Mouse (Mus musculus) thymus, postnatal 0 days (tissue): ENCODE measurements around the gene Plxnb1. TPM values are rescaled to one million over a fixed set of nuclear protein-coding genes. Genes with fewer than 3 reads are reported as not detected.

Experiments used
- DNase-seq: peaks from one replicate; pipeline ENCODE4 v3.0.0-alpha.2; 2015; ENCODE audit warnings: low spot score
- polyA plus RNA-seq: library from polyadenylated mRNA; unstranded; fragments of >200 nt; fragmentation: Nextera tagmentation; extraction: Ambion mirVana; gene quantifications from 2 replicates; pipeline ENCODE4 v1.2.1, GENCODE M21; 2015

Plxnb1 gene
- 3.3 and 3.8 TPM in 2 replicates for polyA plus RNA-seq

- peak; percentile 68 for DNase-seq
Measured at GRCm38 (mm10) chr9:109095137-109095982, at the start of gene Plxnb1. Gene Plxnb1, plus strand, starts transcription at chr9:109095389.

DNA sequence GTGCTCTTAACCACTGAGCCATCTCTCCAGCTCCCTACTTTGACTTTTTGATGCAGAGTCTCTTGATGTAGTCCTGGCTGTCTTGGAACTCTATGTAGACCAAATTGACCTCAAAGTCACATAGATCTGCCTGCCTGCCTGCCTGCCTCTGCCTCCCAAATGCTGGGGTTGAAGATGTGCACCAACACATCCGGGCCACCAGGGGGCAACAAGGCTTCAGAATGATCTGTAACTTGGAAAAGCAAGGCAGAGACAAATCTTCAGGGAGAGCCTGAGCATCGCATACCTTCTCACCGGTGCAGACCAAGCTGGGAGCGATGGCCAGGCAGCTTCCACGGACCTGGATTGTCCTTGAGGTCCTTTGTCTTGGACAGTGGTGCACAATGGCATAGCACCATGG, 48.9 kb upstream of the Plxnb1 start:
- peak; percentile 82 for DNase-seq

GRCm38 (mm10) chr9:109049316-109049715, 45.9 kb upstream of the Plxnb1 start:
- no peak for DNase-seq

GRCm38 (mm10) chr9:109049996-109050673, 45.1 kb upstream of the Plxnb1 start:
- DNase-seq: peak; percentile 5

- DNase-seq: no peak
Measured at GRCm38 (mm10) chr9:109050674-109050997, 44.6 kb upstream of the Plxnb1 start.

DNA sequence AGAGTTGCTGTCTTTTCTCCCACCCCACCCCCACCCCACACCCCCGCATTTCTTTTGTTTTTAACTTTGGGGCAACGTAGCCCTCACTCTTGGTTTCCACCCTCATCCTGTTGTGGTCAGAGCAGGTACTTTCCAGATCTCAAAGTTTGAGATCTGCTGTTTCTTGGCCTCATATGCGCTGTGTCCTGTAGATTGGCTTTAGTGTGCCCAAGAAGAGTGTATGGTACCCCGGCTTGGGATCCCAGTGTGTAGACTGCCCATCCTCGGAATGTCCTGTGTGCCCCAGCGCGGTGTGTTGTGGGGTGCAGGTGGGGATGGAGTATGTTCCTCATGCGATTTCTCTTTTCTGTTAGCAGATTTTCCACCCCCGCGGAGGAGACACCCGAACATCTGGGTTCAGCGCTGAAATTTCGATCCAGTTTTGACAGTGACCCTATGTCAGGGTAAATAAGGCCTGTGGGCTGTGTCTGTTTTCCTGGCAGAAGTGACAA, 44.1 kb upstream of the Plxnb1 start:
- DNase-seq: peak; percentile 75

DNA sequence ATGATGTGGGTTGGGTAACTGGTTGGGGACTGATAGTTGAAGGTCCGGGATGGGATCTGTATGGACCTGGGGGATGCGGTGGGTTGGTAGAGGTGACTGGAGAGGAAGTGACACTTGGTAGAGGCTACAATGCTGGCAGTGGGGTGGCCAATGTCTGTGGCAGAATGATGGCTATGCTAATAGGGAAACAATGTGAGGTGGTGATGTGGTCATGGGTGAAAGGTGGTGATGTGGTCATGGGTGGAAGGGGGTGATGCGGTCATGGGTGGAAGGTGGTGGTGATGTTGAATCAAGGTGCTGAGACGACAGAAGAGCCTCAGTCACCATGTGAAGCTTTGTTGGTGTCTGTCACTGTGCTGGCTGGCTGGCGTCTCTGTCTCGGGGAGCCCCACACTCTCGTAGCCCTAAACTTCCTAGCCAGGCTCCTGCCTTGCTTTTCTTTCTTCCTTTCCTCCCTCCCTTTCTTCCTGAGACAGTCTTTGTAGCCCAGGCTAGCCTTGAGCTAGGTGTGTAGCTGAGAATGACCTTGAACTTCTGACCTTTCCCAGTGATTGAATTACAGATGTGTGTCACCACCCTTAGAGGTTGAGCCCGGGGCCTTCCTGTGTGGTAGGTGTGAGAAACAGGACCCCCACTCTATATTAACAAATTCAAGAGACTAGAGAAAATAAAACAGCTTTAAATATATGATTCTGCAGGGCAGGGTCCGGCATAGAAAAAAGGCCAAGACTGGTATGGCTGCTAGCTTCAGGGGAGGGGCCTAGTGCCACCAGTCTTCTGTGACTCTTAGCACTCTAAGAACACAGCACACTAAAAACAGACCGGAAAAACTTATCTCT, 43.3 kb upstream of the Plxnb1 start:
- peak; percentile 18 for DNase-seq

DNA sequence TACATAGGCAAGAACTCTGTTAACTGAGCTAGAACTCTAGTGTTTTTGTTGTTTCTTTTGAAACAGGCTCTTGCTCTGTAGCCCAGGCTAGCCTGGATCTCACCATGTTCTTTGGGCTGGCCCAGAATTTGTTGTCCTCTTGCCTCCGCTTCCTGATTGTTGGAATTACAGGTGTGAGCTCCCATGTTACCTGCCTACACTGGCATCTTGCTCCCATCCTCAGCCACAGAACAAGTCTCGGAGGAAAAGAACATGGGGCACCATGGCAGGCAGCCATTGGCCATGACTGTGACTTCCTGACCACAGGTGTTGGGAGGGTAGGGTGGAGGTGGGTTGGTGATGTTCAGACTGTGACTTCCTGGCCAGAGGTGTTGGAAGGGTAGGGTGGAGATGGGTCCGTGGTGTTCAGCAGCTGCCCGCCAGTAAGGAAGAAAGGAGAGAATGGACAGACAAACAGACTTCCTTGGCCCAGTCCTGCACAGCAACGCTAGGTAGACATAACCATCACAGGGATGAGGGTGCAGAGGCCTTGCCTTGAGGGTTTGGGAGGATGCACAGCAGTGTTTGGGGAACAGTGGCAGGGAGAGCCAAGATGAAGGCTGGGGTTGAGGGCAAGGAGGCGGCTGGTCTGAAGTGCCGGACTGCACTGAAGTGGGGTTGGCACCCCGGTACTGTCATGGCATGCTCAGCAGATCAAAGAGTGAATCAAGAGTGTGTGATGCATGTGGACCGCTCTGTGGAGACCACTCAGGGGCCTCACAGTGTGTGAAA, 42.5 kb upstream of the Plxnb1 start:
- DNase-seq: no peak

DNA sequence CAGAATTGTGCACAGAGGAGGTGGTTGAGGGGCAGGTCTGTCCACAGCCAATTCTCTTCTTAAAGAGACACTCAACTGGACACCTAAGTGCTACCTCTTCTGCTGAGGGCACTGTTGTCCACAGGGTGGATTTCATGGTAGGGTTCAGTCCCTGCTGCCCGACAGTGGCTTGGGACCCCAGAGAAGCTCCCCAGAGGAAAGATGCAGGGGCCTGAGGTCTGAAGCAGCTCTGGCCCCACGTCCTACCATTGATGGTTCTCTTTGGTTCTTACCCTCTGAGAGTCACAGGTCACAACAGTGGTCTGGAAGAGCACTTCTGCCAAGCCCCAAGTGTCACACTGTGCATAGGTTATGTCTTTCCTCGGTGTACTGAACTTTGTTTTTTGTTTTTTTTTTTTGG, 41.8 kb upstream of the Plxnb1 start:
- no peak for DNase-seq

DNA sequence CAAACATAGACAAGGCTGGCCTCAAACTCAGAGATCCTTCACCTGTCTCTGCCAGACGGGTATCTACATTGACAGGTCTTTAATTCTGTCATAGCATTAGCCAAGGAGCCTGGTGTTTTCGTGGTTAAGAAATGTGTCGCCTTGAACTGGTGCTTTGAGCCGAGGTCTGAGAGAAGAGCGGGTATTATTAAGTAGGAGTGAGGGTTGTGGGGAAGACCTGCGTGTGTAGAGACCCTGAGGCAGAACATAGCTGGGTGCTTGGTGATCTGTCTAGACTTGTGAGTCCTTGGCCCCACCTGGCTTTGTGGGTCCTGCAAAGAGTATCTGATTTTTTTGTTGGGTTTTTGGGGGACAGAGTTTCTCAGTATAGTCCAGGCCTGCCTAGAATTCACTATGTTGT, 41.3 kb upstream of the Plxnb1 start:
- DNase-seq: no peak

- peak; percentile 62 for DNase-seq
Measured at GRCm38 (mm10) chr9:109054712-109055111, 40.5 kb upstream of the Plxnb1 start.

- no peak for DNase-seq
Measured at GRCm38 (mm10) chr9:109055271-109056030, 39.7 kb upstream of the Plxnb1 start.

DNA sequence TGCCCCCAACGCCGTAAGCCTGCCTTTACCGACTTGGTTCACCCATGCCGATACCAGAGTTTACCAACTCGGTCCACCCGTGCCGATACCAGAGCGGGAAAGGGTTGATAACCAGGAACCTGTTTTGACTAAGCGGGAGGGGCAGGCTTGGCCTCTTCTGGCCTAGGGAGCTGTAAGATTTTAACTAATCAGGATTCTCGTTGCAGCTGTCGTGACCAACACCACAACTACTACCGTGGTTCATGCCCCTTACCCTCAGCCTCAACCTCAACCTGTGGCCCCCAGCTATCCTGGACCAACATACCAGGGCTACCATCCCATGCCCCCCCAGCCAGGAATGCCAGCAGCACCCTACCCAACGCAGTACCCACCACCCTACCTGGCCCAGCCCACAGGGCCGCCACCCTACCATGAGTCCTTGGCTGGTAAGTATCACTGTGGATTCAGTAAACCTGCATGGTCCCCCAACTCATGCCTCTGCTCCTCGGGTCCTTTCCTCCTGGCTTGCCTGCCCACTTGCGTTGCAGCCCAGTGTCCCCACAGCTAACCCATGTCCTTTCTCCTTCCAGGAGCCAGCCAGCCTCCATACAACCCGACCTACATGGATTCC, 39.0 kb upstream of the Plxnb1 start:
- no peak for DNase-seq

DNA sequence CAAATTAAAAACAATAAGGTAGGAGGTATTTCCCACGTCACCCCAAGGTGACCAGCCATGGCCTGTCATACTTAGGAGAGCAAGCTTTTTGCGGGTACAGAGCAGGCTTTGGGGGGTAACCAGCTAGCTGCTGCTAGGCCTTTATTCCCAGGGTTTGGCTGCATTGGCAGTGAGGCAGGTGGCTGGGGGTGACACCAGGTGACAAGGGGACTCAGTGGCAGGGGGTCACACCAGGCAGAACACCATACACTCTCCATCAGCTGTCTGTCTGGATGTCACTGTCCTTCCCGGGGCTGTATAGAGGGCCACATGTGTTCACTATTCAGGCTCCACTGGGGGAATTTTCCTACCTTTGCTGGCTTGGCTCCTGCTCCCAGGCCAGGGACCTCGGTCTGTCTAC, 38.3 kb upstream of the Plxnb1 start:
- no peak for DNase-seq

GRCm38 (mm10) chr9:109057543-109057942, 37.6 kb upstream of the Plxnb1 start:
- no peak for DNase-seq

GRCm38 (mm10) chr9:109058006-109058765, 37.0 kb upstream of the Plxnb1 start:
- DNase-seq: no peak

GRCm38 (mm10) chr9:109059136-109059903, 35.9 kb upstream of the Plxnb1 start, which contains the start of gene Trex1:
Gene Trex1, minus strand, starts transcription at chr9:109059734.
- DNase-seq: peak; percentile 81
